Mouse (Mus musculus): ENCODE results near the gene Polg. TPM values are rescaled to one million over a fixed set of nuclear protein-coding genes. Genes with fewer than 3 reads are reported as not detected.
A peak's percentile ranks its signal among the peaks of the same experiment; 100 is the strongest.

Polg gene
- polyA plus RNA-seq, 1 experiment from 2014 or later = 33.2 TPM

- Histone ChIP-seq H3K27ac (no peak overlapping the region), H3K4me1 (peaks cover 23% of the 10 kb centered on the region), H3K27me3 (ENCODE audit: insufficient read depth, poor library complexity, severe bottlenecking) (peaks cover 100% of the 10 kb centered on the region), H3K9me3 (no peaks in the 10 kb centered on the region), H3K36me3 (no peaks in the 10 kb centered on the region), H3K4me3 (no peak overlapping the region)
- WGBS = 12% methylated on average over 1 of the region's 1 CpGs
- no peak for DNase-seq (ENCODE audit: low spot score)
Observed at GRCm38 (mm10) chr7:79507756-79508155, 41.6 kb upstream of the Polg start.

DNA sequence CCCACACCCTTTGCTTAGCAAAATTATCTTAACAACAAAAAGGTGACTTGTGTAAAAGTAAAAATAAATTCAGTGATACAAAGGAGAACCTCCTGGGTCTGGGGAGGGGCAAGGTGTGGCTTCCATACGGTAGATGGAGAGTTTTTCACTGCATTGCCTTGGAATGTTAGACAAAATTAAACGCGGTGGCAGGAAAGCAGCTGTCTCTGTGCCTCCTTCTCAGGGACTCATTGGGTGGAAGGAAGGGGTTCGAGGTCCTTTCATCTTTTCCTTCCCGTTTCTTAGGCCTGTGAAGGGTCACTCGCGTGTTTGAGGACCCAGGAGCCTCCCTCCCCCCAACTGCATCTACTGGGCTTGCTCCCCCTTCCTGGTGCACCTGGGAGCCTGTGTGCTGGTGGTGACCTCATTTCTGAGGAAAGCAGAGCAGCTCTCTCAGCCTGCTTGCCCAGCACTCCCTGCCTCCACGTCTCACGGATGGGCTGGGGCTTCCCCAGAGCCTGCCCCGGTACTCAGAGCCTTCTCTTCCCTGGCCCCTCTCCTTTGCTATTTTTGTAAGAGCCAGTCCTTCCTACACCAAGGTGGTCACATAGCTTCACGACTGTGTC, 41.0 kb upstream of the Polg start:
- H3K4me3 ChIP-seq = no peak overlapping the region
- H3K27me3 ChIP-seq (ENCODE audit: insufficient read depth, poor library complexity, severe bottlenecking) = peaks cover 100% of the 10 kb centered on the region
- H3K27ac ChIP-seq = no peak overlapping the region
- DNase-seq (ENCODE audit: low spot score) = no peak
- peaks cover 23% of the 10 kb centered on the region for H3K4me1 ChIP-seq
- no peaks in the 10 kb centered on the region for H3K36me3 ChIP-seq
- WGBS = 1% methylated on average over 11 of the region's 11 CpGs
- no peaks in the 10 kb centered on the region for H3K9me3 ChIP-seq

DNA sequence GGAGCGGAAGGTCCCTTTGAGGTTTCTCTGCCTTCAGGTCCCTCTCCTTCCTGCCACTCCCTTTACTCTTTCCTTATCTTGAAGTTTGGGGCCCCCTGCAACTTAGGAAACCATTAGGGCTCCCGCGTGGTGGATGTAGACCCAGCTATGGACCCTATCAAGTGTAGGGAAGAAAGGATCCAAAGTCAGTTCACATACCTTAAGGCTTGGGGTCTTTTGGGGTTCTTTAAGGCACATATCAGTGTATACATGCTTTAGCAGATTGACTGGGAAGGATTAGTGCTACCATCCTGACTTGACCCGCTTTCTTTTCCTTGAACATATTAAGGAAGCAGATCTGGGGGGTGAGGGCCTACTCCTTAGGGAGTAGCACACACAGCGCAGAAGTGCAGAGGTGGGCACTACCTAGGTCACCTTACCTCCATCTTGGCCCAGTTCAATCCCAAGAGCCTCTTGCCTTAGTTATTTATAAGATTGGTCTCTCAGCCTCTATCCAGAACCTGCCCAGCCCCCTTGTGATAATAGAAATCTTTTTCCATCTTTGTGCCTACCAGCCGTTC, 40.4 kb upstream of the Polg start:
- peaks cover 23% of the 10 kb centered on the region for H3K4me1 ChIP-seq
- peaks cover 100% of the 10 kb centered on the region for H3K27me3 ChIP-seq (ENCODE audit: insufficient read depth, poor library complexity, severe bottlenecking)
- no peak overlapping the region for H3K27ac ChIP-seq
- WGBS = 4% methylated on average over 6 of the region's 6 CpGs
- DNase-seq (ENCODE audit: low spot score) = no peak
- no peaks in the 10 kb centered on the region for H3K36me3 ChIP-seq
- no peak overlapping the region for H3K4me3 ChIP-seq
- H3K9me3 ChIP-seq = no peaks in the 10 kb centered on the region

- H3K27me3 ChIP-seq (ENCODE audit: insufficient read depth, poor library complexity, severe bottlenecking) = peaks cover 100% of the 10 kb centered on the region
- DNase-seq (ENCODE audit: low spot score) = no peak
- H3K36me3 ChIP-seq = no peaks in the 10 kb centered on the region
- H3K4me1 ChIP-seq = peaks cover 23% of the 10 kb centered on the region
- no peak overlapping the region for H3K4me3 ChIP-seq
- no peaks in the 10 kb centered on the region for H3K9me3 ChIP-seq
- 2% methylated on average over 28 of the region's 28 CpGs for WGBS
- H3K27ac ChIP-seq = no peak overlapping the region
Observed at GRCm38 (mm10) chr7:79505876-79506530, 39.8 kb upstream of the Polg start.

GRCm38 (mm10) chr7:79505376-79505775, 39.2 kb upstream of the Polg start:
- 2% methylated on average over 22 of the region's 22 CpGs for WGBS
- Histone ChIP-seq H3K27ac (no peak overlapping the region), H3K9me3 (no peaks in the 10 kb centered on the region), H3K4me3 (peak overlapping the region; percentile 54), H3K27me3 (ENCODE audit: insufficient read depth, poor library complexity, severe bottlenecking) (peaks cover 100% of the 10 kb centered on the region), H3K4me1 (peaks cover 23% of the 10 kb centered on the region), H3K36me3 (no peaks in the 10 kb centered on the region)
- DNase-seq (ENCODE audit: low spot score) = no peak

- peak; percentile 85 for DNase-seq (ENCODE audit: low spot score)
- Histone ChIP-seq H3K4me1 (peaks cover 28% of the 10 kb centered on the region), H3K27me3 (ENCODE audit: insufficient read depth, poor library complexity, severe bottlenecking) (peaks cover 100% of the 10 kb centered on the region), H3K27ac (no peak overlapping the region), H3K9me3 (no peaks in the 10 kb centered on the region), H3K36me3 (no peaks in the 10 kb centered on the region), H3K4me3 (peak overlapping the region; percentile 54)
- under 1% methylated on average over 36 of the region's 42 CpGs for WGBS
Observed at GRCm38 (mm10) chr7:79504723-79505122, 38.6 kb upstream of the Polg start.

DNA sequence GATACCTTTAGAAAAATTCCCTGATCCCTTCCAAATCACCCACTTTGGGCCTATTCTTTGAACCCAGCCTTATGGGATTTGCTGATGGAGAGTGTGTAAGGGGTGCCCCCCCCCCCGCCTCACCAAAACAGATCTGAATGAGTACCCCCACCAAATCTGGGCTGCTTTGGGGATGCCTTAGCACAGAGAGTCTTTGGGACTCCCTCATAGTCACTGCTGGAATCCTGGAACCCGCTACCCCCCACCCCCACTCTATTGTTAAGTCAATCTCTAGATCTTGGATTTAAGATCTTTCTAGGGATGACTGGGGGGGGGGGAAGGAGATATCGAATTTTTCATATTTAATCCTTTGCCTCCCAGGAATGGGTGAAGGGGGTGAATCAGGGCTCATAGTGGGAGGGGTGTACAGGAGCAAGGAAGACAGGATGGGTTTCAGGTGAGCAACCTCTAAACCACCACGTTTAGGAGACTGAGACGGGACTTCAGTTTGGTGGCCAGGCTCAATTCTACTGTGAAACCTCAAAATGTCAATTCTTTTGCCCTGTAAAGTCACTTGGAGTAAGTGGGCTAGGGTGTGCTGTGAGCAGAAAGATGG, 37.6 kb upstream of the Polg start:
- H3K4me3 ChIP-seq = no peak overlapping the region
- 9% methylated on average over 5 of the region's 5 CpGs for WGBS

GRCm38 (mm10) chr7:79503103-79503455, 36.9 kb upstream of the Polg start:
- WGBS = 9% methylated on average over 6 of the region's 6 CpGs
- no peak overlapping the region for H3K4me3 ChIP-seq

More for the DNA sequence above, 37.6 kb upstream of the Polg start:
- no peak for DNase-seq (ENCODE audit: low spot score)
- Histone ChIP-seq H3K9me3 (no peaks in the 10 kb centered on the region), H3K27ac (no peak overlapping the region), H3K36me3 (no peaks in the 10 kb centered on the region), H3K4me1 (peaks cover 31% of the 10 kb centered on the region), H3K27me3 (ENCODE audit: insufficient read depth, poor library complexity, severe bottlenecking) (peaks cover 100% of the 10 kb centered on the region)

GRCm38 (mm10) chr7:79502152-79503102, 36.3 kb upstream of the Polg start:
- WGBS = 8% methylated on average over 10 of the region's 10 CpGs
- Histone ChIP-seq H3K4me1 (peaks cover 34% of the 10 kb centered on the region), H3K9me3 (no peaks in the 10 kb centered on the region), H3K27ac (no peak overlapping the region), H3K36me3 (no peaks in the 10 kb centered on the region), H3K4me3 (no peak overlapping the region), H3K27me3 (ENCODE audit: insufficient read depth, poor library complexity, severe bottlenecking) (peaks cover 100% of the 10 kb centered on the region)
- DNase-seq (ENCODE audit: low spot score) = no peak

More at GRCm38 (mm10) chr7:79503103-79503455, 36.9 kb upstream of the Polg start:
- no peak for DNase-seq (ENCODE audit: low spot score)
- Histone ChIP-seq H3K27ac (no peak overlapping the region), H3K4me1 (peaks cover 27% of the 10 kb centered on the region), H3K27me3 (ENCODE audit: insufficient read depth, poor library complexity, severe bottlenecking) (peaks cover 100% of the 10 kb centered on the region), H3K36me3 (no peaks in the 10 kb centered on the region), H3K9me3 (no peaks in the 10 kb centered on the region)

DNA sequence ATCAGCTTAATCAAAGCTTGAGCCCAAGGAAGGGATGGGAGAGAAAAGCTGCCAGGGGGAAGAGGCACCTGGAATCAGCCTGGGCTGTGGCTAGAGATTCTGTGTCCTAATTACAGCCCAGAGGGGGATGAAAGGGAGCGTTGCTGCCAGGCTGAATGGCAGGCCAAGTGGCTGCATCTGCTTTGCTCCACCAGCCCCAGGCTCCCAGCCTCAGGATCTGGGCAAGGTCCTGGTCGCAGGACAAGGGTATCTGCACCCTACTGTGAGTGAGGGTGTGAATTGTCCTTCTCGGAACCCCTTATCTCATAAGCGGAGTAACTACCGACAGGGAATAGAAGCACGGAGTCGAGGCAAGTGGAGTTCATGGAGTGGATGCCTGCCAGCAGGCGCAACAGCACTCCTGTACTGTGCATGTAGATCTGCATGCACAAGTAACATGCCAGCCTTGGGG, 35.4 kb upstream of the Polg start:
- no peaks in the 10 kb centered on the region for H3K36me3 ChIP-seq
- H3K27me3 ChIP-seq (ENCODE audit: insufficient read depth, poor library complexity, severe bottlenecking) = peaks cover 100% of the 10 kb centered on the region
- no peak overlapping the region for H3K27ac ChIP-seq
- H3K4me3 ChIP-seq = no peak overlapping the region
- H3K4me1 ChIP-seq = peaks cover 35% of the 10 kb centered on the region
- 4% methylated on average over 8 of the region's 8 CpGs for WGBS
- no peaks in the 10 kb centered on the region for H3K9me3 ChIP-seq
- DNase-seq (ENCODE audit: low spot score) = no peak

GRCm38 (mm10) chr7:79500681-79501306, 34.6 kb upstream of the Polg start:
- WGBS = 2% methylated on average over 3 of the region's 3 CpGs
- Histone ChIP-seq H3K4me3 (no peak overlapping the region), H3K9me3 (no peaks in the 10 kb centered on the region)

More at GRCm38 (mm10) chr7:79500681-79501306, 34.6 kb upstream of the Polg start:
- Histone ChIP-seq H3K27ac (no peak overlapping the region), H3K27me3 (ENCODE audit: insufficient read depth, poor library complexity, severe bottlenecking) (peaks cover 100% of the 10 kb centered on the region), H3K4me1 (peaks cover 34% of the 10 kb centered on the region), H3K36me3 (no peaks in the 10 kb centered on the region)
- no peak for DNase-seq (ENCODE audit: low spot score)

Data from heart, embryonic 10.5 days (tissue).